Mouse (Mus musculus) CH12.LX (cell line): Measurements from ENCODE around the gene Bdp1.

ENCODE experiments used
- CHD1 ChIP-seq: IDR thresholded peaks from 2 replicates; pipeline ENCODE4 v1.6.1; 2012; ENCODE audit warnings: low read depth, low read length, improper control_type of control experiment, inconsistent platforms
- CTCF ChIP-seq, 2 experiments: IDR thresholded peaks in 1 of 2; conservative IDR thresholded peaks in 1 of 2; 2 replicates each; pipeline ENCODE4 v1.5.1; 2011 to 2012; ENCODE audit warnings: low read depth in 2 of 2, low read length in 2 of 2, improper control_type of control experiment in 1 of 2, inconsistent platforms in 1 of 2, mild to moderate bottlenecking in 1 of 2, moderate library complexity in 1 of 2
- MXI1 ChIP-seq: IDR thresholded peaks from 2 replicates; pipeline ENCODE4 v1.6.1; 2011; ENCODE audit warnings: mild to moderate bottlenecking, low read depth, low read length, improper control_type of control experiment
- NRF1 ChIP-seq: IDR thresholded peaks from 2 replicates; pipeline ENCODE4 v1.6.1; 2014; ENCODE audit warnings: low read depth, mild to moderate bottlenecking, inconsistent platforms, low read length, improper control_type of control experiment, moderate library complexity
- POLR2A ChIP-seq: IDR thresholded peaks from 2 replicates; pipeline ENCODE4 v1.6.1; 2011; ENCODE audit warnings: low read depth, mild to moderate bottlenecking, improper control_type of control experiment, low read length
- TBP ChIP-seq: conservative IDR thresholded peaks from 2 replicates; pipeline ENCODE4 v1.6.1; 2011; ENCODE audit warnings: low read depth, low read length, improper control_type of control experiment
- USF1 ChIP-seq: IDR thresholded peaks from 2 replicates; pipeline ENCODE4 v1.6.1; 2014; ENCODE audit warnings: low read depth, mild to moderate bottlenecking, inconsistent platforms, low read length, improper control_type of control experiment

DNA sequence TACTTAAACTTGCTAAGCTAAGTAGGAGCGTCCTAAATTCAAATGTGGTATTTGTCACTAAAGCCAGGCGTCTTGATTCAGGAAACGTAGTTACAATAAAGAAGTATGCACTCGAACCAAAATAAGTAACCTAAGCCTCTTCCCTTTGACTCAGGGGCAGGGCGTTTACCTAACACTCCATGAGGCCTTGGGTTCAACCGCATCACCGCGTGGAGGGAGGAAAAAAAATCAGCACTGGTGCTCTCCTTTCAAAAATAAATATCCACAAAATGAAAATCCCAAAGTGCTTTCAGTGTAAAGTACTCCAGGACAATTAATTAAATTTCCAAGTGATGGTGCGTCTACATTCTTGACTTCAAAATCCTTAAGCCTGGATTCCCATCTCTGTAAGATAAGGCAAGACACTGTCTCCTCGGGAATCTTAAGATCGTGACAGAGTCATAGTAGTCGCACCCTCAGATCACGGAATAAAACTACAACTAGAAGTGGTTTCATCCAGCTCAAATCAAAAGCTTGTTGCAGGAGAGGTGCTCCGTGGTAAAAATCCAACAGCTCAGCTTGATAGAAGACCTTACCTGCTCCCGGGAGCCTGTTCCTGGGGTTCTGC, 715 bp downstream of the Bdp1 start:
- TF ChIP-seq CTCF (conservative IDR thresholded peaks at IDR 0.05 in 1 of 2, IDR thresholded peaks at IDR 0.05 in 1 of 2; ENCODE audit: low read depth in 2 of 2, low read length in 2 of 2) (no peak), POLR2A (no peak), TBP (no peak), CHD1 (no peak; the same call in 1 of the 2 replicates), NRF1 (no peak), MXI1 (no peak), USF1 (no peak)
